Mouse (Mus musculus) CH12.LX (cell line): ENCODE results near the gene Ssh3. TPM values are rescaled to one million over a fixed set of nuclear protein-coding genes. Genes with fewer than 3 reads are reported as not detected.
A peak's percentile ranks its signal among the peaks of the same experiment; 100 is the strongest.

Source experiments
- DNase-seq: peaks from one replicate; pipeline ENCODE4 v3.0.0-alpha.2; 2013; ENCODE audit errors: extremely low read depth
- H3K27ac ChIP-seq: 2 replicates; pipeline ENCODE4 v1.5.1; 2012; ENCODE audit warnings: low read depth, mild to moderate bottlenecking, control low read depth, moderate library complexity; ENCODE audit not compliant: insufficient read depth
- H3K27me3 ChIP-seq: replicated peaks from 2 replicates; pipeline ENCODE3; 2012; ENCODE audit warnings: inconsistent platforms
- H3K36me3 ChIP-seq, 2 experiments: replicated peaks in 1 of 2; 2 replicates each; pipeline versions ENCODE3 to v1.6.1; 2012; ENCODE audit warnings: inconsistent platforms in 1 of 2, low read length in 1 of 2, mild to moderate bottlenecking in 1 of 2, mixed read lengths in 1 of 2, moderate library complexity in 1 of 2; ENCODE audit not compliant: control insufficient read depth in 1 of 2, insufficient read depth in 1 of 2
- H3K4me1 ChIP-seq, 2 experiments: 2 replicates each; pipeline ENCODE4 v1.6.1; 2012; ENCODE audit warnings: inconsistent platforms in 1 of 2, moderate library complexity in 1 of 2; ENCODE audit not compliant: insufficient read depth in 2 of 2, control insufficient read depth in 1 of 2
- H3K4me2 ChIP-seq: 2 replicates; pipeline ENCODE4 v1.6.1; 2012; ENCODE audit warnings: low read depth, mild to moderate bottlenecking, control low read depth; ENCODE audit not compliant: poor library complexity, insufficient read depth, severe bottlenecking
- H3K4me3 ChIP-seq, 3 experiments: fragments of 150-350 bp in 1 of 3; sonication (generic) in 1 of 3; replicated peaks in 1 of 3; 2 replicates each; pipeline versions ENCODE3 to v1.5.1; 2011 to 2012; ENCODE audit warnings: low read depth in 2 of 3, low read length in 2 of 3, mild to moderate bottlenecking in 2 of 3, moderate library complexity in 2 of 3, control low read depth in 1 of 3, improper control_type of control experiment in 1 of 3, inconsistent platforms in 1 of 3, mixed read lengths in 1 of 3; ENCODE audit not compliant: poor library complexity in 1 of 3
- H3K79me2 ChIP-seq: replicated peaks from 2 replicates; pipeline ENCODE4 v1.6.1; 2012; ENCODE audit warnings: mild to moderate bottlenecking, moderate library complexity; ENCODE audit not compliant: control insufficient read depth, poor library complexity, insufficient read depth, severe bottlenecking; ENCODE audit errors: extremely low read depth
- H3K9ac ChIP-seq: 2 replicates; pipeline ENCODE4 v1.6.1; 2012; ENCODE audit warnings: low read depth, mild to moderate bottlenecking, control low read depth, moderate library complexity; ENCODE audit not compliant: insufficient read depth
- H3K9me3 ChIP-seq: replicated peaks from 2 replicates; pipeline ENCODE3; 2012; ENCODE audit warnings: low read length, inconsistent platforms, mixed read lengths
- BHLHE40 ChIP-seq: IDR thresholded peaks from 2 replicates; pipeline ENCODE4 v1.6.1; 2011; ENCODE audit warnings: mild to moderate bottlenecking, low read depth, low read length, improper control_type of control experiment
- CHD2 ChIP-seq: IDR thresholded peaks from 2 replicates; pipeline ENCODE4 v1.6.1; 2011; ENCODE audit warnings: low read length, improper control_type of control experiment
- CTCF ChIP-seq, 2 experiments: IDR thresholded peaks in 1 of 2; conservative IDR thresholded peaks in 1 of 2; 2 replicates each; pipeline ENCODE4 v1.5.1; 2011 to 2012; ENCODE audit warnings: low read depth in 2 of 2, low read length in 2 of 2, improper control_type of control experiment in 1 of 2, inconsistent platforms in 1 of 2, mild to moderate bottlenecking in 1 of 2, moderate library complexity in 1 of 2
- ELF1 ChIP-seq: IDR thresholded peaks from 2 replicates; pipeline ENCODE4 v1.6.1; 2014; ENCODE audit warnings: low read depth, mild to moderate bottlenecking, inconsistent platforms, low read length, improper control_type of control experiment
- EP300 ChIP-seq: IDR thresholded peaks from 2 replicates; pipeline ENCODE4 v1.6.1; 2011; ENCODE audit warnings: low read length, improper control_type of control experiment
- ETS1 ChIP-seq: conservative IDR thresholded peaks from 2 replicates; pipeline ENCODE4 v1.6.1; 2012; ENCODE audit warnings: low read depth, mild to moderate bottlenecking, inconsistent platforms, low read length, improper control_type of control experiment, moderate library complexity
- JUN ChIP-seq: IDR thresholded peaks from 2 replicates; pipeline ENCODE4 v1.6.1; 2011; ENCODE audit warnings: low read depth, mild to moderate bottlenecking, low read length, improper control_type of control experiment, moderate library complexity; ENCODE audit not compliant: insufficient read depth
- JUND ChIP-seq: conservative IDR thresholded peaks from 2 replicates; pipeline ENCODE4 v1.6.1; 2011; ENCODE audit warnings: low read depth, low read length, improper control_type of control experiment
- MAFK ChIP-seq: IDR thresholded peaks from 2 replicates; pipeline ENCODE4 v1.6.1; 2011; ENCODE audit warnings: low read length, improper control_type of control experiment; ENCODE audit not compliant: insufficient replicate concordance
- MEF2A ChIP-seq: IDR thresholded peaks from 2 replicates; pipeline ENCODE4 v1.6.1; 2014; ENCODE audit warnings: low read depth, mild to moderate bottlenecking, inconsistent platforms, low read length, improper control_type of control experiment, borderline replicate concordance
- MYC ChIP-seq: IDR thresholded peaks from 2 replicates; pipeline ENCODE4 v1.6.1; 2011; ENCODE audit warnings: low read depth, mild to moderate bottlenecking, improper control_type of control experiment, low read length
- NRF1 ChIP-seq: IDR thresholded peaks from 2 replicates; pipeline ENCODE4 v1.6.1; 2014; ENCODE audit warnings: low read depth, mild to moderate bottlenecking, inconsistent platforms, low read length, improper control_type of control experiment, moderate library complexity
- POLR2A ChIP-seq: IDR thresholded peaks from 2 replicates; pipeline ENCODE4 v1.6.1; 2011; ENCODE audit warnings: low read depth, mild to moderate bottlenecking, improper control_type of control experiment, low read length
- RAD21 ChIP-seq: IDR thresholded peaks from 2 replicates; pipeline ENCODE4 v1.6.1; 2011; ENCODE audit warnings: low read depth, mild to moderate bottlenecking, low read length, improper control_type of control experiment, moderate library complexity
- TCF12 ChIP-seq: IDR thresholded peaks from 2 replicates; pipeline ENCODE4 v1.6.1; 2014; ENCODE audit warnings: low read depth, mild to moderate bottlenecking, inconsistent platforms, low read length, improper control_type of control experiment
- UBTF ChIP-seq: IDR thresholded peaks from 2 replicates; pipeline ENCODE4 v1.6.1; 2012; ENCODE audit warnings: low read depth, mild to moderate bottlenecking, inconsistent platforms, low read length, improper control_type of control experiment, moderate library complexity
- ZKSCAN1 ChIP-seq: IDR thresholded peaks from 2 replicates; pipeline ENCODE4 v1.6.1; 2012; ENCODE audit warnings: low read depth, inconsistent platforms, low read length, improper control_type of control experiment, borderline replicate concordance
- dilution Hi-C: fragments of 300-500 bp; cut with MboI; formaldehyde crosslinking; loops from 2 replicates; pipeline ENCODE4 v1.14.3; 2020; ENCODE audit warnings: low sequenced_read_pairs; ENCODE audit not compliant: extremely low pct_unique_long_range_greater_than_20kb, extremely low pct_ligation_motif_present
- in situ Hi-C: fragments of 300-500 bp; cut with MboI; formaldehyde crosslinking; loops from 3 replicates; pipeline ENCODE4 v1.14.3; 2019; ENCODE audit warnings: low sequenced_read_pairs, low pct_ligation_motif_present, low pct_unique_long_range_greater_than_20kb, mixed read lengths
- polyA plus RNA-seq: library from polyadenylated mRNA; unstranded; fragments of >175 nt; gene quantifications from 2 replicates; pipeline ENCODE4 v1.2.1, GENCODE M21; 2012; ENCODE audit warnings: low read depth; ENCODE audit not compliant: insufficient read length
- total RNA-seq, 2 experiments: library from RNA; depleted of rRNA; stranded (reverse); fragments of 300-350 nt in 1 of 2; fragments of >200 nt in 1 of 2; gene quantifications; 2 replicates each; pipeline ENCODE4 v1.2.3; 2012 to 2014

The Ssh3 gene
- total and polyA plus RNA-seq, 3 experiments, result 5.6 to 30.0 (median 12.3) TPM

DNA sequence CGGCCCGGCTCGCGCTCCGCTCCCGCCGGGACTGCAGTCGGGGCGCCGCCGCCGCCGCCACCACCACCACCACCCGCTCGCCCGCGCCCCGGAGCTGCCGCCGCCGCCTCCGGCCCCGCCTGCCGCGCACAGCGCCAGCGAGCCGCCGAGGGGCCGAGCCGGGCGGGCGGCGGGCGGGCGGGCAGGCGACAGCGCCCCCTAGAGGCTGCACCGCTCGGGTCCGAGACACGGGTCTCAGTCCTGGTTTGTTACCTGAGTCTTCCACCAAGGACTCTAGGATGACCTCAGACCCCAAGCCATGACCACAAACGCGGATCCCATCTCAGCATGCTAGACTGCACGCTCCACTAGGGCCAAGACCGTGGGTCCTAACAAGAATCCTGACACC lies 37.2 kb upstream of the Ssh3 start, which contains the start of gene Grk2 (continued):
- TF ChIP-seq ZKSCAN1 (no peak), ETS1 (no peak), RAD21 (peak; percentile 66), MAFK (no peak), JUND (no peak), CHD2 (no peak)
- TF ChIP-seq, all 38 proteins: peak for 9

DNA sequence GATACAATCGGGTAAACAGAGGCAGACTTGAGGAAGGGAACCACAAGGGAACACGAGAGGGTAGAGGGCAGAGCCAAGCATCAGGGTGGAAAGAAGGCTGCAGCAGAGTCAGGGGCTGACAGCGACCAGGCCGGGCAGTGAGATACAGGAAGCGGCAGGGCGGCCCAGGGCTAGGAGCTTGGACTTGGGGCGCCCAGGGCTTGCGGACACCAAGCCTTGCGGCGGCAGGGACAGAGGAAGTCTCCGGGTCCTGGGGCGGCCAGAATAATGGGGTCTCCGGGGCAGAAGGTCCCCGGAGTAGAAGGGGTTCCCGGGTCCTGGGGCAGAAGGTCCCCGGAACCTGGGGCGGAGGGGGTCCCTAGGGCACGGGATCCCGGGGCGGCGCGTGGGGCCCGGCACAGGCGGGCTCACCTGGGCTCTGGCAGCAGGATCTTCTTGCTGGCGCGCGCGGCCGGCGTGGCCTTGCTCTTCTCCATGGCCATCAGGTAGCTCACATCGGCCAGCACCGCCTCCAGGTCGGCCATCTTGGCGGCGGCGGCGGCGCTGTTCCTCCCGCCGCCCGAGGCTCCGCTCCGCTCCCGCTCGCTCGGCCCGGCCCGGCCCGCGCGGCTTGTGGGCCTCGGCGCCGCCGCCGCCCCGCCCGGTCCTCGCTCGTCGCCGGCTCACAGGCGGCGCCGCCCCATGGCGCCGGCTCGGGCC lies 36.7 kb upstream of the Ssh3 start:
- Histone ChIP-seq H3K4me2 (0 out of 2 replicates have a peak overlapping the region, but pooled peaks have one; percentile 69), H3K9ac (peak overlapping the region; percentile 100), H3K4me1 (peaks cover 18 to 52% of the 10 kb centered on the region in 2 experiments), H3K27ac (peak overlapping the region; percentile 99), H3K4me3 (peak overlapping the region; percentile 87 to 98 (median 89)), H3K79me2 (peaks cover 45% of the 10 kb centered on the region), H3K9me3 (no peaks in the 10 kb centered on the region), H3K27me3 (no peaks in the 10 kb centered on the region), H3K36me3 (peaks cover 8 to 21% of the 10 kb centered on the region in 2 experiments)
- no peak for DNase-seq
- no peak for TF ChIP-seq MYC
- TF ChIP-seq CTCF (conservative IDR thresholded peaks at IDR 0.05 in 1 of 2, IDR thresholded peaks at IDR 0.05 in 1 of 2; ENCODE audit: low read depth in 2 of 2, low read length in 2 of 2), result no peak
- TF ChIP-seq ELF1, result peak; percentile 49; the same call in 1 of the 2 replicates
- no peak for TF ChIP-seq EP300
- no peak for TF ChIP-seq MAFK
- TF ChIP-seq TCF12, result 0 out of 2 replicates have a peak, but pooled peaks have one; percentile 24
- no peak for TF ChIP-seq ZKSCAN1
- no peak for TF ChIP-seq MEF2A
- peak; percentile 35; the same call in 1 of the 2 replicates for TF ChIP-seq POLR2A
- TF ChIP-seq UBTF, result peak; percentile 69
- peak; percentile 32; the same call in 1 of the 2 replicates for TF ChIP-seq BHLHE40
- no peak for TF ChIP-seq ETS1
- no peak for TF ChIP-seq NRF1
- TF ChIP-seq JUN, result no peak
- in situ Hi-C loops, result loop anchor here (5.0 kb wide), 1 partner anchor 48 kb away; no protein-coding TSS in a partner anchor
- dilution Hi-C loops, result no loop called here
